Mouse (Mus musculus): ENCODE data around the gene Cacna1e.

The Cacna1e gene

DNA sequence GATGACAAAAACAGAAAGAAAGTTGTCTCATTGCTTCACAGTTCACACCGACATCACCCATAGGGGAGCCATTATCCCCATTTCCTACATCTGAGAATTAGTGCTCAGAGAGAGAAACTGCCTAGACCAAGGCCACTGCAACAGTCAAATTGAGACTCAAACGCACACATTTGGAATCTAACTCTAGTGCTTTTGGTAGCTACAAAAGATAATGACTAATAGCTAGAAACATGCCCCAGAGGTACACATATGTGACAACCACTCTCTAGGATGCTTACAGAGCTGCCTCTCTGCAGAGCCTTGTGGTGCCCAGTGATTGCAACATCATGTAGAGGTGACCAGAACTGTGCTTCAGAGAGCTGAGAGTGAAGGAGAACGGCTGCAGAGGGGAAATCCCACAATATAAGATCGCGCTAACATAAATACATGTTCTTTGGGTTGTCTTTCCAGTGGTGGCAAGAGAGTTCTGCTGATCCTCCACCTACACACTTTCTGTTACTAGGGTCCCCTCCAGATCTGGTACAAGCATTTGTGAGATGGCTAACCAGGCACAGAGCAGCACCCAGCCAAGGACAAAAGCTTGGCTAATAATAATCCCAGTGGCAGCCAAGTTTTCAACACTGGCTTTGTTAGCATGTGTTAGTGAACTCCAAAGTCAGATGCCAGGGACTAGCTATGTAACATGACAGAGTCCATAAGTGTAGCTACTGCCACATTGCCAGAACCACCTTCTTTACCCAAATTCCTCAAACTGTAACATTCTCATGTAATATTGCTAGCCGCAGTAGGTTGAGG is 237.9 kb downstream of the Cacna1e start:
- DNase-seq (ENCODE audit: inconsistent age in 2 of 2, low spot score in 1 of 2) = no peak

DNA sequence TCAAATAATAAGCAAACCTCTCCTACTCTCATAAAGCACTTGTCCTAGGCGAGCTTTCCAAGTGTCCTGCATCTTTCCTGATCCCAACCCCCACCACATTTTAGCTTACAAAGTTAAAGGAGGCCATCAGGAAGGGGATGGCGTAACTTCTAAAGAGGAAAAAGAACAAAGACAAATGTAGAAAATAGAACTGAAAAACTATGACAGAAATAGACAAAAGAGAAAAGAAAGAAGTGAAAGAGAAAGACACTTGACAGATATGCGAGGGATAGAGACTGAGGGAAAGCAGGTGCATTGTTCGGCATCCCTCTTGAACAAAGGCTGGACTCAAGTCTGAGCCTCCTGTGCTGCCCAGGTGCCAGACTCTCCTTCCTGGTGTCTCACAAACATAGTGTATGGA is 246.5 kb downstream of the Cacna1e start:
- no peak for DNase-seq (ENCODE audit: inconsistent age in 2 of 2, low spot score in 1 of 2)

DNA sequence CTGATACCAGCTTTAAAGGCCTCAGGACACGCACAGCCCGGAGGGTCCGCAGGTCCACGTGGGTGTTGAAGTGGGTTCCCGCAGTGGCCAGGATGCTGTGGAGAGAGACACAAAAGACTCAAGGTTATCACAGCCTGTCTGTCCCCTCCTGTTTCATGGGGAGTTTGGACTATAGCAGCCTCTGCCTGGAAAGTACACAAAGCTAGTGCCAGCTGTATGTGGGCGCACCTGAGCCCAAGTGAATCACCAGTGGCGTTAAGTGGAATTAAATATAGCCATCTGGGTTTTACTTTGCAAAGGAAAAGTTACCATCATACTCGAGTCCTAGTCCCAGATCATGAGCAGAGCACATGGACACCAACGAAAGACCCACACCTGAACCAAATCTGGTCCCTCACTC is 248.5 kb downstream of the Cacna1e start:
- no peak for DNase-seq (ENCODE audit: inconsistent age in 2 of 2, low spot score in 1 of 2)

DNA sequence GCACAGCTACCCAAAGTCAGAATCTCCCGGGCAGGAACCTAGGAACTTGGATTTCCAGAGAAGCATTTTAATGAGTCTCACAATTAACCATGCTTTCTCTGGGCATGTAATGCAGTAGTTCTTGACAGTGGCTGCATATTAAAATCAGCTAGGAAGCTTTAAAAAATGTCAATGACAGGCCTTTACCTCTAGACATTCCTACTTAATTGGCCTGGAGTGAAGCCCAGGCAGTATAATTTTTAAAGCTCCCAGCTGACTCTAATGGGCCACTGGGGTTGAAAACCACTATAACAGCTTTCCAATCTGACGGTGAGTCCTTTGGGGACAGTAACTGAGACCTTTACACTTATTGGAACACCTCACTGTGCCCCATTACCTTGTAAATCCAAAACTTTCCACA is 251.4 kb downstream of the Cacna1e start:
- no peak for DNase-seq (ENCODE audit: inconsistent age in 2 of 2, low spot score in 1 of 2)

DNA sequence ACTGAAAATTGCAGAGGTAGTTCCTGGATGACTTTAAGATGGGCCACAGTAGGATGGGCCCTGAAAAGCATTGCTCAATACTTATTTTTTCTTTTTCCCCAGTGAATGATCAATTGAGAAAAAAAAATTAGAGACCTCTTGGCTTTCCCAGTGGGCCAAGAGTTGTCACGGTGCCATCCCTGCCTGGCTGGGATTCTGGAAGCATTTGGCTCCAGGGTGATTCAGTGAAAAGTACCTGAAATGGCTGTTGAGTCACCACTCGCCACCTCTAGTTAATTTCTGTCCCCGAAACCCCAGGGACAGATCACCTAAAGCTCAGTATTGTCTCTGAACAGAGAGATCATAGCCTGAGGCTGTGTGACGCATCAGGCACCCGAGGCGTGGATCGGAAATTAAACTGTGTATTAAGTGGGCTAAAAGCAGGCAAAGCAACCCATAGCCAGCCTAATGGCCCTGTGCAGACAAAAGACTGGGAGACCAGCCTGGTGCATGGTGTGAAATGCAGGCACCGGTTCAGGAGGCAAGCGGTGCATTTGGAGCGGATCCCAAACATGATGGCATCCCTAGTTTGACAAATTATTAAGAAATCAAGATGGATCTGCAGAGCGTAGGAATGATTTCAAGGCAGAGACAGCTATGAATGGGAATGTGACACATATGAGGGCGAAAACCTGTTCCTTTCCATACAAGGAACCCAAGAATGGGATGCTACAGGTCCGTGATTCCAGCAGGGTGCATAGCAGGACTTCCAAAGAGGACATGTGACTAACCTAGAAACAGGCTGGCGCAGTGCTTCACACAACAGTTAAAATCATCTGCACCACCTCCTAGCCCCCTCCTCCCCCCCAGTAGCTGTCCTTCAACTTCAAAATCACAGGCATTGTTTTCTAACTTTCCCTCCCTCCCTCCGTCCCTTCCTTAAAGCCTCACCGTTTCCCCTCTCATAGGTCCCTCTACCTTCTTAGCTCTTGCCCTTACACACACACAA is 261.3 kb downstream of the Cacna1e start:
- no peak for DNase-seq (ENCODE audit: inconsistent age in 2 of 2, low spot score in 1 of 2)

DNA sequence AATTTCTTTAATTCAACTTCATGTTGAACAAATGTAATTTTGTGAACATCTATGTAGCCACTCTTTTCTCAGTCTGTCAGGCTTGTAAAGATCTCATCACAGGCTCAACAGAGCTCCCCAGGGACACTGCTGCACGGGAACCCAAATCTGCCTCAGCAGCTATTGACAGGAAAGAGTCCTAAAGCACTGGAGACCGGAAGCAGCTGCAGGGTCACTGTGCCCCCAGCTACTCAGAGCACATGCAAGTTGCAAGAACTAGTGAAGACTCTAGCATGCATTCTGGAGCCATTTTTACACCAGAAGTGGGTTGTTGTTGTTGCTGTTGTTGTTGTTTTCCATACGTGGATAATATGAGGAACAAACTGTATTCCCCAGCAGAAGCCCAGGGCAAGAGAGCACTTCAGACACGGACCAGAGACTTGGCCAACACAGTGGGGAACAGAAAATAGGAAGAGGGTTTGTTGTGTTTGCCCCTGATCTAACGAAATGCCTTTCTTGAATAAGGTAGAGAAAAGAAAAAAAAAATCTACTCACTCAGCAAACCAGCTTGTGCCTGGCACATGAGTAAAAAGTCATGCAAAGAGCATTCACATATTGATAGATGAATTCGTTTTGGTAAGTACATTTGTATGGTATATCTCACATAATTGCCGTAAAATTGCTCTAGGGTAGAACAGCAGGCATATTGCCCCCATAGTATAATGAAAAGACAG is 266.4 kb downstream of the Cacna1e start:
- DNase-seq (ENCODE audit: inconsistent age in 2 of 2, low spot score in 1 of 2) = no peak

DNA sequence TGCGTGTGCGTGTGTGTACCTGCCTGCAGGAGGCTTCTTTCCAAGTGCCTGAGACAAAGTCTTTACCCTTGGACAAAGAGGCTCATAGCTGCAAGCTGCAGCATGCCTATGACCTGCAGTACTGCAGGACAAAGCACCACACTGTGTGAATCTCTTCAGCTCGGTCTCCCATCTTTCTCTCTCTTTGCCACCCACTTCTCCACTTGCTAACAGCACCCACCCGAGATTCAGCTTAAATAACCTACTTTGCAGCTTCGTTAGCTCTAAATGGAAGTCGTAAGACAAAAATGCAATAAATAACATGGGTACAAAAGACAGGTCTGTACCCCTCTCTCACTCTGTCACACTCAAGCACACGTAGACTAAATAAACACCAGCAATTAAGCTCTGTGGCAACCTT is 268.5 kb downstream of the Cacna1e start:
- DNase-seq (ENCODE audit: inconsistent age in 2 of 2, low spot score in 1 of 2) = no peak

DNA sequence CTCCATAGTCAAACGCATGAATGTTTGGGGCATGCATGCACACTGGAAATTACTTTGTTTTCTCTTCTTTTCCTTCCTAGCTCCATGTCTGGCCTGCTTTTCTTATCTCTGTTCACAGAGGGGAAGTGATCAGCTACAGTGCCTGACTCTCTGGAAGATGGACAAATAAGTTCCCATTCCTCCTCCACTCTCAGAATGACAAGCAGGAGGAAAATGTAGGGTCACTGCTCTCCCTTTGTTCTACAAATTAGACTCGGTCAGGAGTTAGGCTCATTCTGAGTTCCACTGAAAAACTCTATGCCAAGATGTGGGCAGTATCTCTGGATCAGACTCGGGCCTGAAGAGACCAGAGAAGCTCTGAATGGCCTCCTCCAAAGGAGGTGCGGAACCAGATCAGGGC is 275.8 kb downstream of the Cacna1e start:
- no peak for DNase-seq (ENCODE audit: inconsistent age in 2 of 2, low spot score in 1 of 2)

DNA sequence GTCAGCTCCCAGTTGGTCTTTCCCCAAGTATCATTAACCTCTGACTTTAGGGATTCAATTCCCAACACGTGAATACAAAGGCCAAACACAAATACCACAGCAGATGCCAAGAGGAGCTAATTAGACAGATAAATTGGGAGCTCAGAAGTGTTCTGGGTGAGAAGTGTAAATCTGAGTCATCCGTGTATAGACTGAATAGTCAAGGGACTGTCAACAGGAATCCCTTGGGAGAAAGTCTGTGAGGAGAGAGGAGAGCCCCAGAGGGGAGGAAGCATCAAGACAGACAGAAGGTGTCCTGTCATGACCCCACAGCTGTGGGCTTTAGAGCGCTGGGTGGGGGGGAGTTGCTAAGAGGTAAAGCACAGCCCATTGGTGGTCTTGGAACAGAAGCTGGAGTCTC is 276.9 kb downstream of the Cacna1e start:
- no peak for DNase-seq (ENCODE audit: inconsistent age in 2 of 2, low spot score in 1 of 2)

DNA sequence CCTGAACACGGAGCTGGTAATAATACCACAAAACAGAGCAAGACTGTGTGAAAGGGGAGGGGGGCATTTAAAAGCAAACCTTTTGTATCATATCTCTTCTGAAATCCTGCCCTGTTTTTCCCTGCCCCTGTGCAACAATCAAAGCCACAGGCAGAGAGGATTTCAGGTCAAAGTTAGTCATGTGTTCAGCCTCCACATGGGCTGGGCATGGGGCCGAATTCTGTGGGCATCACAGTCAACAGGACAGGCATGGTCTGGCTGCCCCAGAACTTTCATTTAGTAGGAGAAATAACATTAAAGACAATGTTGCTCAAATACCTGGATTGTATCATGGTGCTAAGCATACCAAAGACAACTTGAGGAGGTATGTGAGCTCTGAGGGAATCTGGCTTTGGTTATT is 278.7 kb downstream of the Cacna1e start:
- DNase-seq (ENCODE audit: inconsistent age in 2 of 2, low spot score in 1 of 2) = no peak

DNA sequence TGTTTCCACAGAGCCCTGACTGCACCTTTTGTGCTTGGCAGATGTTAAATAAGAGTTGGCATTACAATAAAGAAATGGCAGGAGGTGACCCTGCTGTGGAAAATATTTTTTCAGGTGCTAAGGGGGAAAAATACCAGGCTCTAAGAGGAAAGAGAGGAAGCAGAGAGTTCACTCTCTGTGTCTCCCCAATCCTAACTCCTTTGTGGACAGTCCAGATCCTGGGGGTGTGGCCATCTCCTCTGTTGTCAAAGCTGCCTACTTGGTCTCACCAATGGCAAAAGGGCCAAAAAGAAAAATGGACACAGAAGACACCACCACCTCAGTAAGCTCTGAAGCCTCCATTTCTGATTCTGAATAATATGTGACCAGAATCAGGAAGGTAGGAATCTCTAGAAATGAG is 280.5 kb downstream of the Cacna1e start:
- DNase-seq (ENCODE audit: inconsistent age in 2 of 2, low spot score in 1 of 2) = no peak

DNA sequence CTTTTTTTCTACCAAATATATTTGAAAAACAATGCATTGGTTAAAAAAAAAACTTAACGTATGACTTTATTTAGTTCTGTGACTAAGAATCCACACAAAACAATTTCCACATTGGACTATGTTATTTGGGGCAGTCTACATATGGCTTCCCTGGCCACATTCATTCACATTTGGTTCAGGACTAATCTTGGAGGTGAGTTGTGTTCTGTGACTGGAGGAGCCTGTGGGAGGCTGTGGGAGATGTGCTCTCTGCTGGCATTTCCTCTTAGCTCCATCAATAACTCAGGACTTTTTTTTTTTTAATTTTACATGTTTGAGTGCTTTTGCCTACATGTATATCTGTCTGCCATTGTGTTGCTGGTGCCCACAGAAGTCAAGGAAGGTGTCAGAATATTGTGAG is 281.8 kb downstream of the Cacna1e start:
- no peak for DNase-seq (ENCODE audit: inconsistent age in 2 of 2, low spot score in 1 of 2)

DNA sequence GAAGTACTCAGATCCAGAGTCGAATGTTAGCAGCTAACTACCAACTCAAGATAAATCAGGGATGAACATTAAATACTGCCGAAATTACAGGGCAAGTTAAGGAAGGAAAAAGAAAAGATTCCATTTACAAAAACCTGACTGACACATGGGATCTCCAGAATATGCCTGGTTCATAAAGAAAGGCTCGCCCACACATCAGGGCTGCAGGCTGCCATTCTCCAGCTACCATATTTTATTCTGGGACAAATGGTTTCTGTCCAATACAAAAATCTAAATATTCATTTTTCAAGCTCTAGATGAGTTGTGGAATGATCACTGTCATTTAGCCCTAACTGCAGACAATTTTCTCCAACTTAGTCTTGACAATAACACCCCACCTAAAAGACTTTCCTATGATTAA is 301.8 kb downstream of the Cacna1e start:
- DNase-seq (ENCODE audit: inconsistent age in 2 of 2, low spot score in 1 of 2) = no peak

DNA sequence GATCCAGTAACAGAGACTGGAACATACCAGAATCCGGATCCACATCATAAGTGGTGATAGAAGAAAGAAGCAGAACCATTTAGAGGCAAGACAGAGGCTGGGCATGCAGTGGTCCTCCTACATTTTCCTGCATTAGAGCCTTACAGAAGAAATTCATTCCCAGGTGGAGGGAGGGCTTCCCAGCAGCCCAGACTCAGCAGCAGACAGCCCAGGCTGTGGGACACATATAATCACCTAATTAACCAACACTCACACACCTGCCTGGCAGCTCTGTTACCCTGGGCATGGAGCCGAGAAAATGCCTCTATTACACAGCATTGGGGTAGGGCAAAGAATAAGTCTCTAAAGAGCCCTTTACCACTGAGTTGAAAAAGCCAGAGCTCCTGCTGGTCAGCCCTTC is 304.4 kb downstream of the Cacna1e start:
- DNase-seq (ENCODE audit: inconsistent age in 2 of 2, low spot score in 1 of 2) = no peak

DNA sequence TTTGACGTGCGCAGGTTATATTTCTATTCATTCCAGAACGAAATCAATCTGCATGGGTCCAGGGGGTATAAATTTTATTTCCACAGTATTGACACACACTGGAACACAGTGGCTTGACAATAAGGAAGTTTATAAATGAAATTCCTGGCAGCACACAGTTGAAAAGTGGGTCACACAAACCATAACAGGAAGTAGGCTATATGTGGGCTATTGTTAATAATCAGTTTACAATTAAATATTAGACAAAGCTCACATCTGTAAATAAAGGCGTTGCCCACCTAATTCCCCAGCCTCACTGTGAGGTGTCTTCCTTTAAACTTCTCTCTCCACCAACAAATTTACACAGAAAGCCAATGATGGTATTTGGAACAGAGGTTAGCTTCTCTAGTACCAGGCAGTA is 305.6 kb downstream of the Cacna1e start:
- no peak for DNase-seq (ENCODE audit: inconsistent age in 2 of 2, low spot score in 1 of 2)

DNA sequence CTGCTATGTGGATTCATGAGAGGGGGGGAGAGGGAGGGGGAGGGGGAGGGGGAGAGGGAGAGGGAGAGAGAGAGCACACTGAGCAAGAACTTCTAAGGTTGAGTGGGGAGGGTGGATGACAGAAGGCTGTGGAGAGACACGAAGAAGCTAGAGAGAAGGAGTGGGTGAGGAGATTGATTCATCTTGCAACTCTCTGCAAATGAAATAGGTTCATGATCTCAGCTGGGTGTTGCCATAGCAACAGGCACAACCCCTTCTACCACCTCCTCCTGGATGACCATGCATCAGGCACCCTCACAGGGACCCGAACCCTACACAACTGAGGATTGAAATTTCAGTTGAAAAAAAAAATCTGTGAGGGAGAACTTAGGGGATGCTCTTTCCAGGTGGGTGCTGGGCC is 307.9 kb downstream of the Cacna1e start:
- DNase-seq (ENCODE audit: inconsistent age in 2 of 2, low spot score in 1 of 2) = no peak

DNA sequence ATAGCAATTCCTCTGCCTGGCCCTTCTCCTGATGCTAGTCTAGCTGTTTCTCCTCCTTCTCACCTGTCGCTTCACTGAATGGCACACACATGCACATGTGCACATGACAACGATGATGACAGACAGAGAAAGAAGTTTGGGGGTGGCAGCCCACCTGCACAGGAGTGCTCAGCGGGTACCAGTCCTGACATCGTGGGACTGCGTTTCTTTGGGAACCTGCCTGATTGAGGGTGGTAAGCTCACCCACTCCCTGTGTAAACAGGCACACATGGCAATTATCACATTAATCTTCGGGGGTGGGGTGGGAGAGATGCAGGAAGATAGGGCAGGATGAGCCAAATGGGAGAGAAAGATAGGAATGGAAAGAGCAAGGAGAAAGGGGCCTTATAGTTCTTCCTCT is 318.3 kb downstream of the Cacna1e start:
- DNase-seq (ENCODE audit: inconsistent age in 2 of 2, low spot score in 1 of 2) = no peak

DNA sequence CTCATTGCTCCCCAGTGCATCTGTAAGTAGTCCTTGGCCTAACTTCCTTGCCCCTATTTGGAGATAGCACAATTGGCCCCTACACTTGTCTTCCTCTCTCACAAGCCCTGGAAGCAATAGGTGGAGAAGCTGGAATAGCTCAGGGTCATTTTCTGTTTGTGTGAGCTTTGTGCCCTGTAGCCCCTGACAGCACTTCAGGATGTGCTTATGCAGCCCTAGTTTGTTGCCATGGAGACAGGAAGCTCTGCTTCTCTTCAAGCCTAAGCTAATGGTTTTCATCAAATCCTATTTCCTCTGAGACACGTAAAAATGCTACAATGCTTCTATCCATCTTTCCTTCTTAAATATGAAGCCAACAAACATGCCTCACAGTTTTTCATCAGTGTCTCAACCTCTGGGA is 328.5 kb downstream of the Cacna1e start:
- DNase-seq (ENCODE audit: inconsistent age in 2 of 2, low spot score in 1 of 2) = no peak

DNA sequence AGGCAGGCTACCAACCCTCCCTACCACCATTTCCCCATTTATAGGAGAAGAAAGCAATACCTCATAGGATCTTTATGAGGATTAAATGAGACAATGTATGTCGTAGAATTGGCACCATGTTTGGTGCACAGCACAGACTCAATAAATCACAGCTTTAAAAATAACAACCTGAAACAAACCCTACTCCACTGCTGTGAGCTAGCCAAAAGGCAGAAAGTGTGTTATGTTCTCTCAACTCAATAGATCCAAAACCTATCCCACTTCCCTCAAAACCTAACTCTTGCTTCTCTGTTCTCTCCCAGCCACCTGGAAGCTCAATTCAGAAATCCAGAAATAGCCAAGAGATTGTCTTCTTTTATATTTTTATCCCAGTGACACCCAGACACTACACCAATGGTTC is 331.2 kb downstream of the Cacna1e start:
- no peak for DNase-seq (ENCODE audit: inconsistent age in 2 of 2, low spot score in 1 of 2)

DNA sequence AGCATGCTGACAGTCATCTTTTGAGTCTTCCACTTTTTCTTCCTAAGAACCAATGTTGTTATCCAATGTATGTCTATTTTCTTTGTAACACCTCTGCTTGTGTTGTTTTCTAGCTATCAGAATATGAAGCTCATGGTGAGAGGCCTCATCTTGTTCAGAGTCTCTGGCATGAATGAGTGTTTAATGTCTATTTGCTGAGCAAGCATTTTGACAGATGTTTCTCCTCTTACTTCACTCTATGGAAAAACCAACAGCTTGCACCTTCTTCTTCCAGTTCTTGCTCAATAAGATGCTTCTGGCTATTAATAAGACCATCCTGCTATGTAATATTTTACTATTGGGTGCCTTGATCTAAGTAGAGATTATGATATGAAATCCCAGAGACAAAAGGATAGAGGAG is 346.9 kb downstream of the Cacna1e start:
- DNase-seq (ENCODE audit: inconsistent age in 2 of 2, low spot score in 1 of 2) = no peak

DNA sequence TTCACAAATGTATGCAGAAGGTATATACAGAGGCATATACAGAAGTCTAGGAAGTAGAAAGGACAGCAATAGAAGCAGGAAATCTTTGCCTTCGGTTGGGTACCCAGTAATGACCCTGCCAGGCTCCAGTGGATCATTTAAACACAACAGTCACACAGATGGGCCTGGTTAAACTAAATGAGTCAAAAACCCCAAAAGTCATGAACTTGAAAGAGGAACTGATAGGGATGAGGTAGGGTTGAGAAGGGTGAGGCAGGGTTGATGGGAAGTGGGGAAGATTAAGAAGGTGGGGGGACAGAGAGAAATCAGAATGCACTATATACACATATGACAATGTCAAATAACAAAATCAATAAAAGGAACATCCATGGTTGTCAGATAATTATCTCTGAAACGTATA is 347.5 kb downstream of the Cacna1e start:
- DNase-seq (ENCODE audit: inconsistent age in 2 of 2, low spot score in 1 of 2) = no peak
